Mouse (Mus musculus): ENCODE data around the gene Mindy3.
"Not testable (repeated sequence)": the region's sequence is repeated elsewhere in the genome, so short reads cannot be mapped to it uniquely, and the experiment has no call there.

The Mindy3 gene

GRCm38 (mm10) chr2:12419262-12419655, at the start of gene Mindy3:
TSS of gene Mindy3 (minus strand) at chr2:12419470.
- DNase-seq (ENCODE audit: low read depth, low spot score), result peak; percentile 67

GRCm38 (mm10) chr2:12459732-12460131, 40.5 kb upstream of the Mindy3 start:
- peak; percentile 13 for DNase-seq (ENCODE audit: low read depth, low spot score)

GRCm38 (mm10) chr2:12450108-12450507, 30.8 kb upstream of the Mindy3 start:
- DNase-seq (ENCODE audit: low read depth, low spot score), result no peak

GRCm38 (mm10) chr2:12440120-12440519, 20.9 kb upstream of the Mindy3 start:
- no peak for DNase-seq (ENCODE audit: low read depth, low spot score)

GRCm38 (mm10) chr2:12439543-12439942, 20.3 kb upstream of the Mindy3 start:
- no peak for DNase-seq (ENCODE audit: low read depth, low spot score)

- DNase-seq (ENCODE audit: low read depth, low spot score), result peak; percentile 20
These were observed 18.9 kb upstream of the Mindy3 start for GRCm38 (mm10) chr2:12438181-12438580.

GRCm38 (mm10) chr2:12432055-12432454, 12.8 kb upstream of the Mindy3 start:
- DNase-seq (ENCODE audit: low read depth, low spot score), result no peak

GRCm38 (mm10) chr2:12424374-12424773, 5.1 kb upstream of the Mindy3 start:
- DNase-seq (ENCODE audit: low read depth, low spot score), result no peak

GRCm38 (mm10) chr2:12423426-12423825, 4.2 kb upstream of the Mindy3 start:
- DNase-seq (ENCODE audit: low read depth, low spot score), result not testable (repeated sequence)

GRCm38 (mm10) chr2:12418534-12419261, 572 bp downstream of the Mindy3 start:
- DNase-seq (ENCODE audit: low read depth, low spot score), result peak; percentile 6

- DNase-seq (ENCODE audit: low read depth, low spot score), result no peak
These were observed 1.1 kb downstream of the Mindy3 start for GRCm38 (mm10) chr2:12418121-12418520.

GRCm38 (mm10) chr2:12412309-12412708, 7.0 kb downstream of the Mindy3 start:
- DNase-seq (ENCODE audit: low read depth, low spot score), result no peak

GRCm38 (mm10) chr2:12411129-12411528, 8.1 kb downstream of the Mindy3 start:
- DNase-seq (ENCODE audit: low read depth, low spot score), result no peak

- DNase-seq (ENCODE audit: low read depth, low spot score), result no peak
These were observed 12.5 kb downstream of the Mindy3 start for GRCm38 (mm10) chr2:12406737-12407136.

- no peak for DNase-seq (ENCODE audit: low read depth, low spot score)
These were observed 16.8 kb downstream of the Mindy3 start for GRCm38 (mm10) chr2:12402469-12402868.

GRCm38 (mm10) chr2:12401137-12401536, 18.1 kb downstream of the Mindy3 start:
- DNase-seq (ENCODE audit: low read depth, low spot score), result no peak

- peak; percentile 23 for DNase-seq (ENCODE audit: low read depth, low spot score)
These were observed 30.2 kb downstream of the Mindy3 start for GRCm38 (mm10) chr2:12389028-12389427.

GRCm38 (mm10) chr2:12388569-12388968, 30.7 kb downstream of the Mindy3 start:
- DNase-seq (ENCODE audit: low read depth, low spot score), result no peak

GRCm38 (mm10) chr2:12384389-12384788, 34.9 kb downstream of the Mindy3 start:
- no peak for DNase-seq (ENCODE audit: low read depth, low spot score)

GRCm38 (mm10) chr2:12382650-12383049, 36.6 kb downstream of the Mindy3 start:
- DNase-seq (ENCODE audit: low read depth, low spot score), result no peak

GRCm38 (mm10) chr2:12380233-12380632, 39.0 kb downstream of the Mindy3 start:
- DNase-seq (ENCODE audit: low read depth, low spot score), result no peak

GRCm38 (mm10) chr2:12378591-12378990, 40.7 kb downstream of the Mindy3 start:
- no peak for DNase-seq (ENCODE audit: low read depth, low spot score)

GRCm38 (mm10) chr2:12377024-12377423, 42.2 kb downstream of the Mindy3 start:
- DNase-seq (ENCODE audit: low read depth, low spot score), result no peak

- DNase-seq (ENCODE audit: low read depth, low spot score), result no peak
These were observed 46.4 kb downstream of the Mindy3 start for GRCm38 (mm10) chr2:12372883-12373282.
